Comparison of ENCODE assay signal across 9 mouse cellular contexts in the genomic region with DNA sequence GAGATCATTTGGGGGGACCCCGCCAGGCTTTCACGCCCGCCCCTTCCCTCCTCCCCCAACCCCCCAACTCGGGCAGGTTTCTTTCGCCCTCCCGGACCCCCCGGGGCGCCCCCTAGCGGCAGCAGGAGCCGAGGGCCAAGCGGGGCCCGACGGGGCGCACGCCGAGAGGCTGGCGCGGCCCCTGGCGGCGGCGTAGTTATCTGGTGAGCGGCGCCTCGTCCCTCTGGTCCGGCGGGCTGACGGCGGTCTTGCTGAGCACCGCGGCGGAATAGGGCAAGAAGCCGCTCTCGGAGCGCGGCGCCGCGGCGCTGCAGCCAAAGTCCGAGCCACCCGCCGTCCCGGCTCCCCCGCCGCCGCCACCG. TPM values are rescaled to one million over a fixed set of nuclear protein-coding genes. Genes with fewer than 3 reads are reported as not detected.
DNase-seq lines count a peak whose midpoint lies in the region; ATAC-seq lines count a peak whose summit lies in the region.
"Had no signal": no experiment of that assay in that cellular context is flagged by ENCODE, and none has a peak within 500 bp of the region (broad histone marks: within the 10 kb centered on the region; RNA-seq: fewer than 3 reads in every experiment).

No protein-coding gene starts in this region.

- peak overlapping the region; percentile 46 for H3K4me3 ChIP-seq in heart, embryonic 16.5 days (ENCODE audit: low read length)
- peak overlapping the region; percentile 46 for H3K4me3 ChIP-seq in limb, embryonic 15.5 days
- H3K4me3 ChIP-seq in neural tube, embryonic 12.5 days, result peak overlapping the region; percentile 33

- H3K27ac ChIP-seq in heart, embryonic 16.5 days (ENCODE audit: low read length), result no peak overlapping the region
- H3K27ac ChIP-seq in limb, embryonic 15.5 days, result peak overlapping the region; percentile 82
- H3K27ac ChIP-seq in neural tube, embryonic 12.5 days, result no peak overlapping the region

- WGBS in heart, embryonic 16.5 days, result under 1% methylated on average over 35 of the region's 47 CpGs
- WGBS in limb, embryonic 15.5 days, result under 1% methylated on average over 44 of the region's 47 CpGs
- WGBS in neural tube, embryonic 12.5 days, result 2% methylated on average over 29 of the region's 47 CpGs

- no peaks in the 10 kb centered on the region for H3K36me3 ChIP-seq in heart, embryonic 16.5 days (ENCODE audit: control insufficient read depth, insufficient read depth)
- no peaks in the 10 kb centered on the region for H3K36me3 ChIP-seq in limb, embryonic 15.5 days
- no peaks in the 10 kb centered on the region for H3K36me3 ChIP-seq in neural tube, embryonic 12.5 days

- ATAC-seq in heart, embryonic 16.5 days (replicated peaks; ENCODE audit: extremely low read depth, insufficient read depth, low FRiP score), result no peak
- peak; percentile 38; the same call in 1 of the 2 replicates for ATAC-seq in limb, embryonic 15.5 days (ENCODE audit: insufficient number of reproducible peaks, low FRiP score, low TSS enrichment, low read depth)
- ATAC-seq in neural tube, embryonic 12.5 days (ENCODE audit: low FRiP score, low read depth), result 0 out of 2 replicates have a peak, but pooled peaks have one; percentile 18
- no peak for ATAC-seq in erythroid progenitor cell, adult 5-6 weeks (replicated peaks; ENCODE audit: low FRiP score, poor library complexity, severe bottlenecking)
- ATAC-seq: Patski had no signal

- no peaks in the 10 kb centered on the region for H3K9me3 ChIP-seq in heart, embryonic 16.5 days (replicated peaks; ENCODE audit: control insufficient read depth, low read length)
- H3K9me3 ChIP-seq in limb, embryonic 15.5 days, result no peaks in the 10 kb centered on the region
- no peaks in the 10 kb centered on the region for H3K9me3 ChIP-seq in neural tube, embryonic 12.5 days

- intact Hi-C loops in left cerebral cortex, postnatal 36 days (cut with DNase I), result loop anchor here (2.0 kb wide), 1 partner anchor 355 kb away; no protein-coding TSS in a partner anchor

- H3K9ac ChIP-seq in heart, embryonic 16.5 days (ENCODE audit: low read length), result no peak overlapping the region
- peak overlapping the region; percentile 39 for H3K9ac ChIP-seq in limb, embryonic 15.5 days
- H3K9ac ChIP-seq in neural tube, embryonic 12.5 days, result peak overlapping the region; percentile 40; the same call in 1 of the 2 replicates

- peaks cover 79% of the 10 kb centered on the region for H3K27me3 ChIP-seq in heart, embryonic 16.5 days (ENCODE audit: control insufficient read depth, insufficient read depth, low read length)
- H3K27me3 ChIP-seq in limb, embryonic 15.5 days, result peaks cover 61% of the 10 kb centered on the region
- H3K27me3 ChIP-seq in neural tube, embryonic 12.5 days (replicated peaks), result peaks cover 81% of the 10 kb centered on the region

- H3K4me2 ChIP-seq in heart, embryonic 16.5 days (ENCODE audit: low read depth, low read length), result peak overlapping the region; percentile 61
- H3K4me2 ChIP-seq in limb, embryonic 15.5 days, result peak overlapping the region; percentile 60
- peak overlapping the region; percentile 62 for H3K4me2 ChIP-seq in neural tube, embryonic 12.5 days (replicated peaks)

- peaks cover 13% of the 10 kb centered on the region for H3K4me1 ChIP-seq in heart, embryonic 16.5 days (ENCODE audit: control insufficient read depth, insufficient read depth, low read length)
- peaks cover 26% of the 10 kb centered on the region for H3K4me1 ChIP-seq in limb, embryonic 15.5 days
- H3K4me1 ChIP-seq in neural tube, embryonic 12.5 days, result peaks cover 17% of the 10 kb centered on the region

- peak; percentile 38 for DNase-seq in kidney, adult 18-20 months
- DNase-seq in kidney, adult 8-10 months, result no peak
- DNase-seq in embryo, embryonic 10.5 days (ENCODE audit: low spot score), result peak; percentile 61
- DNase-seq in left cerebral cortex, postnatal 36 days (ENCODE audit: low spot score in 2 of 2), result no peak

RNA-seq across cellular contexts. Expression of gene Evx2, which starts 4.0 kb away (rescaled TPM):
- not detected in 2 replicates for polyA plus RNA-seq in heart, embryonic 16.5 days (2015; fragmentation: Nextera tagmentation; extraction: Ambion mirVana)
- polyA plus RNA-seq in limb, embryonic 15.5 days (2015; fragmentation: Nextera tagmentation; extraction: Ambion mirVana), result 0.96 and 1.4 TPM in 2 replicates
- 1.1 and 1.2 TPM in 2 replicates for polyA plus RNA-seq in neural tube, embryonic 12.5 days (2016; fragmentation: Nextera tagmentation; extraction: Ambion mirVana)
- not detected in 2 replicates for total RNA-seq in erythroid progenitor cell, adult 5-6 weeks (2015; ENCODE audit: low replicate concordance)
- total RNA-seq in erythroid progenitor cell, adult 5-6 weeks (2017; ENCODE audit: low replicate concordance), result not detected in 2 replicates
- not detected for total RNA-seq in left cerebral cortex, postnatal 36 days (2021)
- polyA plus RNA-seq: Patski had no signal

RNA-seq across cellular contexts. Expression of gene Hoxd13, which starts 12.7 kb away (rescaled TPM):
- not detected in 2 replicates for polyA plus RNA-seq in heart, embryonic 16.5 days (2015; fragmentation: Nextera tagmentation; extraction: Ambion mirVana)
- 20.8 and 32.3 TPM in 2 replicates for polyA plus RNA-seq in limb, embryonic 15.5 days (2015; fragmentation: Nextera tagmentation; extraction: Ambion mirVana)
- 0.57 and 2.5 TPM in 2 replicates for polyA plus RNA-seq in neural tube, embryonic 12.5 days (2016; fragmentation: Nextera tagmentation; extraction: Ambion mirVana)
- not detected in 2 replicates for total RNA-seq in erythroid progenitor cell, adult 5-6 weeks (2015; ENCODE audit: low replicate concordance)
- total RNA-seq in erythroid progenitor cell, adult 5-6 weeks (2017; ENCODE audit: low replicate concordance), result not detected in 2 replicates
- not detected for total RNA-seq in left cerebral cortex, postnatal 36 days (2021)
- polyA plus RNA-seq: Patski had no signal

RNA-seq across cellular contexts. Expression of gene Hoxd12, which starts 19.4 kb away (rescaled TPM):
- polyA plus RNA-seq in heart, embryonic 16.5 days (2015; fragmentation: Nextera tagmentation; extraction: Ambion mirVana), result not detected in 2 replicates
- 27.0 and 30.6 TPM in 2 replicates for polyA plus RNA-seq in limb, embryonic 15.5 days (2015; fragmentation: Nextera tagmentation; extraction: Ambion mirVana)
- 4.1 and 8.0 TPM in 2 replicates for polyA plus RNA-seq in neural tube, embryonic 12.5 days (2016; fragmentation: Nextera tagmentation; extraction: Ambion mirVana)
- total RNA-seq in erythroid progenitor cell, adult 5-6 weeks (2015; ENCODE audit: low replicate concordance), result not detected in 2 replicates
- total RNA-seq in erythroid progenitor cell, adult 5-6 weeks (2017; ENCODE audit: low replicate concordance), result not detected in 2 replicates
- not detected for total RNA-seq in left cerebral cortex, postnatal 36 days (2021)
- polyA plus RNA-seq: Patski had no signal

RNA-seq across cellular contexts. Expression of gene Hoxd11, which starts 24.0 kb away (rescaled TPM):
- polyA plus RNA-seq in heart, embryonic 16.5 days (2015; fragmentation: Nextera tagmentation; extraction: Ambion mirVana), result not detected in 2 replicates
- polyA plus RNA-seq in limb, embryonic 15.5 days (2015; fragmentation: Nextera tagmentation; extraction: Ambion mirVana), result 7.1 and 10.3 TPM in 2 replicates
- polyA plus RNA-seq in neural tube, embryonic 12.5 days (2016; fragmentation: Nextera tagmentation; extraction: Ambion mirVana), result 19.1 and 25.2 TPM in 2 replicates
- total RNA-seq in erythroid progenitor cell, adult 5-6 weeks (2015; ENCODE audit: low replicate concordance), result not detected in 2 replicates
- not detected in 2 replicates for total RNA-seq in erythroid progenitor cell, adult 5-6 weeks (2017; ENCODE audit: low replicate concordance)
- not detected for total RNA-seq in left cerebral cortex, postnatal 36 days (2021)
- polyA plus RNA-seq: Patski had no signal

RNA-seq across cellular contexts. Expression of gene Hoxd10, which starts 36.3 kb away (rescaled TPM):
- polyA plus RNA-seq in heart, embryonic 16.5 days (2015; fragmentation: Nextera tagmentation; extraction: Ambion mirVana), result not detected in 2 replicates
- polyA plus RNA-seq in limb, embryonic 15.5 days (2015; fragmentation: Nextera tagmentation; extraction: Ambion mirVana), result 12.4 and 14.5 TPM in 2 replicates
- 48.9 and 49.0 TPM in 2 replicates for polyA plus RNA-seq in neural tube, embryonic 12.5 days (2016; fragmentation: Nextera tagmentation; extraction: Ambion mirVana)
- not detected in 2 replicates for total RNA-seq in erythroid progenitor cell, adult 5-6 weeks (2015; ENCODE audit: low replicate concordance)
- total RNA-seq in erythroid progenitor cell, adult 5-6 weeks (2017; ENCODE audit: low replicate concordance), result not detected in 2 replicates
- total RNA-seq in left cerebral cortex, postnatal 36 days (2021), result not detected

Comparison
In these comparisons a context has a peak if more than half of its experiments do, and no peak if none do; other contexts are left out.
1. DNase-seq: peak in kidney, adult 18-20 months (single experiment) and embryo, embryonic 10.5 days (single experiment); none in kidney, adult 8-10 months (0 of 2) and left cerebral cortex, postnatal 36 days (0 of 2).
2. ATAC-seq: peak in limb, embryonic 15.5 days (single experiment) and neural tube, embryonic 12.5 days (single experiment); none in heart, embryonic 16.5 days (single experiment) and erythroid progenitor cell, adult 5-6 weeks (single experiment).
3. Peak in every context shown above with its lines, with median percentiles within 50 percentile points of each other: H3K4me2 ChIP-seq and H3K4me3 ChIP-seq.